In genomic region chr5:36722415-36722856, GRCm38 (mm10) we compare ENCODE assay signal across 9 mouse cellular contexts. TPM values are rescaled to one million over a fixed set of nuclear protein-coding genes. Genes with fewer than 3 reads are reported as not detected.
DNase-seq lines count a peak whose midpoint lies in the region; TF ChIP-seq lines count a peak whose summit lies in the region.
"Had no signal": no experiment of that assay in that cellular context is flagged by ENCODE, and none has a peak within 500 bp of the region (broad histone marks: within the 10 kb centered on the region; RNA-seq: fewer than 3 reads in every experiment).

No protein-coding gene starts in this region.

- TF ChIP-seq POLR2A in small intestine, adult 2 months (IDR thresholded peaks at IDR 0.05; ENCODE audit: low read depth, low read length), result no peak

- 59% methylated on average over 6 of the region's 6 CpGs for WGBS in small intestine, adult 2 months
- 85% methylated on average over 6 of the region's 6 CpGs for WGBS in forebrain, embryonic 10.5 days

- TF ChIP-seq CTCF in small intestine, adult 2 months (IDR thresholded peaks at IDR 0.05; ENCODE audit: extremely low read depth, insufficient read length, insufficient replicate concordance, low read depth, low read length), result no peak

- DNase-seq in gastrocnemius, postnatal 14 days, result peak; percentile 53
- DNase-seq in gastrocnemius, adult 8-10 months (ENCODE audit: low spot score in 2 of 2), result no peak
- peak; percentile 54 for DNase-seq in adrenal gland, adult 8-10 months
- peak; percentile 67 for DNase-seq in induced T-regulatory cell, adult 2 months (ENCODE audit: low read depth)
- DNase-seq in testis, postnatal 14 days (ENCODE audit: low spot score), result no peak
- DNase-seq in embryo, embryonic 10.5 days (ENCODE audit: low spot score), result no peak
- DNase-seq in forebrain, embryonic 10.5 days (ENCODE audit: extremely low spot score, low spot score), result no peak
- DNase-seq: lung, embryonic 14.5 days had no signal

- H3K36me3 ChIP-seq in small intestine, adult 2 months (ENCODE audit: control insufficient read depth, insufficient read depth, low read length), result no peaks in the 10 kb centered on the region
- no peaks in the 10 kb centered on the region for H3K36me3 ChIP-seq in forebrain, embryonic 10.5 days (replicated peaks)

- H3K4me1 ChIP-seq in small intestine, adult 2 months (ENCODE audit: control insufficient read depth, insufficient read depth, insufficient read length, low read length), result peaks cover 35% of the 10 kb centered on the region
- H3K4me1 ChIP-seq in forebrain, embryonic 10.5 days, result peaks cover 3% of the 10 kb centered on the region; the same call in 1 of the 2 replicates

- no peak overlapping the region for H3K4me3 ChIP-seq in small intestine, adult 2 months (ENCODE audit: low read depth, low read length)
- no peak overlapping the region for H3K4me3 ChIP-seq in forebrain, embryonic 10.5 days

- intact Hi-C loops in gastrocnemius, postnatal 14 days (cut with DNase I; ENCODE audit: low total_unique reads), result no loop called here

- H3K27ac ChIP-seq in small intestine, adult 2 months (ENCODE audit: insufficient read depth, low read depth, low read length), result peak overlapping the region; percentile 95
- no peak overlapping the region for H3K27ac ChIP-seq in forebrain, embryonic 10.5 days

- no peaks in the 10 kb centered on the region for H3K27me3 ChIP-seq in small intestine, adult 2 months (ENCODE audit: control insufficient read depth, insufficient read depth, low read length)
- H3K27me3 ChIP-seq in forebrain, embryonic 10.5 days (ENCODE audit: poor library complexity, severe bottlenecking), result no peaks in the 10 kb centered on the region

- H3K9me3 ChIP-seq in forebrain, embryonic 10.5 days, result no peaks in the 10 kb centered on the region

RNA-seq across cellular contexts. Expression of gene Bloc1s4, which starts 26.0 kb away (rescaled TPM):
- 1 to 10 TPM; 8.0 to 9.2 TPM for total RNA-seq in gastrocnemius, postnatal 14 days (2021)
- 10 to 100 TPM in 1 of 4 experiments, 1 to 10 TPM in 3; 8.0 to 10.8 (median 9.0) TPM for total RNA-seq in gastrocnemius, adult 8-10 months (2022)
- total RNA-seq in adrenal gland, adult 8-10 months (2022), result 10 to 100 TPM; 21.6 to 34.1 (median 27.6) TPM
- 30.4 and 31.0 TPM in 2 replicates for polyA plus RNA-seq in small intestine, adult 2 months (2012; rRNA removed)
- 19.7 and 20.6 TPM in 2 replicates for polyA plus RNA-seq in forebrain, embryonic 10.5 days (2016; fragmentation: Nextera tagmentation; extraction: Ambion mirVana)

RNA-seq across cellular contexts. Expression of gene D5Ertd579e, which starts 26.6 kb away (rescaled TPM):
- 10 to 100 TPM; 52.2 to 54.5 TPM for total RNA-seq in gastrocnemius, postnatal 14 days (2021)
- total RNA-seq in gastrocnemius, adult 8-10 months (2022), result 10 to 100 TPM; 75.9 to 99.5 (median 81.1) TPM
- 10 to 100 TPM; 64.5 to 98.4 (median 79.4) TPM for total RNA-seq in adrenal gland, adult 8-10 months (2022)
- polyA plus RNA-seq in small intestine, adult 2 months (2012; rRNA removed), result 14.4 and 27.4 TPM in 2 replicates
- 27.6 and 31.3 TPM in 2 replicates for polyA plus RNA-seq in forebrain, embryonic 10.5 days (2016; fragmentation: Nextera tagmentation; extraction: Ambion mirVana)

Comparison
In these comparisons a context has a peak if more than half of its experiments do, and no peak if none do; other contexts are left out.
1. DNase-seq: peak in gastrocnemius, postnatal 14 days (single experiment), adrenal gland, adult 8-10 months (single experiment) and induced T-regulatory cell, adult 2 months (single experiment); none in gastrocnemius, adult 8-10 months (0 of 2), testis, postnatal 14 days (single experiment), embryo, embryonic 10.5 days (single experiment) and forebrain, embryonic 10.5 days (single experiment).